Mouse (Mus musculus) heart, embryonic 15.5 days (tissue): Measurements from ENCODE around the gene Col23a1. TPM values are rescaled to one million over a fixed set of nuclear protein-coding genes. Genes with fewer than 3 reads are reported as not detected.

ENCODE experiments used
- ATAC-seq: fragments of 200-750 bp; cut with Nextera tagmentation; replicated peaks from 2 replicates; pipeline ENCODE4 v1.8.0; 2017; ENCODE audit warnings: low read depth, moderate TSS enrichment; ENCODE audit not compliant: insufficient number of reproducible peaks, insufficient read depth, low FRiP score
- H3K27ac ChIP-seq: fragments of 300-500 bp; sonication (generic); 2 replicates; pipeline ENCODE4 v1.5.1; 2015; ENCODE audit warnings: mild to moderate bottlenecking, inconsistent platforms
- H3K27me3 ChIP-seq: fragments of 300-500 bp; sonication (generic); 2 replicates; pipeline ENCODE4 v1.6.1; 2015; ENCODE audit warnings: inconsistent platforms
- H3K36me3 ChIP-seq: fragments of 300-500 bp; sonication (generic); 2 replicates; pipeline ENCODE4 v1.6.1; 2015; ENCODE audit warnings: mild to moderate bottlenecking, inconsistent platforms
- H3K4me1 ChIP-seq: fragments of 300-500 bp; sonication (generic); replicated peaks from 2 replicates; pipeline ENCODE4 v1.6.1; 2015; ENCODE audit warnings: inconsistent platforms
- H3K4me2 ChIP-seq: fragments of 300-500 bp; sonication (generic); 2 replicates; pipeline ENCODE4 v1.6.1; 2015; ENCODE audit warnings: inconsistent platforms, mild to moderate bottlenecking, moderate library complexity
- H3K4me3 ChIP-seq: fragments of 300-500 bp; sonication (generic); 2 replicates; pipeline ENCODE4 v1.5.1; 2015; ENCODE audit warnings: mild to moderate bottlenecking, inconsistent platforms
- H3K9ac ChIP-seq: fragments of 300-500 bp; sonication (generic); 2 replicates; pipeline ENCODE4 v1.6.1; 2015; ENCODE audit warnings: mild to moderate bottlenecking, inconsistent platforms
- H3K9me3 ChIP-seq: fragments of 300-500 bp; sonication (generic); replicated peaks from 2 replicates; pipeline ENCODE4 v1.6.1; 2016; ENCODE audit warnings: inconsistent platforms
- WGBS: fragments of 180-500 bp; shearing (Covaris S2); methylation state at CpG from one replicate; pipeline ENCODE4 v1.1.7; 2015; ENCODE audit warnings: mixed read lengths; 5-methylcytosine and 5-hydroxymethylcytosine counted together
- polyA plus RNA-seq: library from polyadenylated mRNA; unstranded; fragments of >200 nt; fragmentation: Nextera tagmentation; extraction: Ambion mirVana; gene quantifications from 2 replicates; pipeline ENCODE4 v1.2.1, GENCODE M21; 2015

Col23a1 gene
- polyA plus RNA-seq, 1 experiment from 2014 or later, result 7.2 TPM

DNA sequence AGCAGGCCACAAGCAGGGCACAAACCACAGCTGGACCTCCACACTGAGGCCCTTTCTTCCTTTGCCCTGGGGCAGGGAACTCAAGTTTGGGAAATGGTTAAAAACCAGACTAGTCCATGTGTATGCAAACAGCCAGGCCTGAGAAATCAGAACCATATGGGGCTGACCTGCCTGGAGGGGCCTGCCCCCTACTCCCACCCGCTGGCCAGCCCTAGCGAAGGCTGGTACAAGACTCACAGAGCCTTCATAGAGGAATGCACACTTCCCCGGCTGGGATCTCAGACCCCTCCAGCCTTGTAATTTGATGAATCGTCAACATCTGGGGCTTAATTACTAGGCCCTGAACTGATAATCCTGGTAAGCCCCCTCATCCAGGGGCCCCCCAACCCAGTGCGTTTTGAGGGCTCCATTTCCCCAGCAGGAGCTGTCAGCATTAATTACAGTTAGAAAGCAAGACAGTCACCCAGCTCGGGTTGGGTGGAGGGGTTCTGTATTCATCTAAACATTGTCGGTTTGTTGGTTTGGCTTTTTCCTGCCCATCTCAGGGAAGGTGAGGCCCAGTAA, 253.8 kb downstream of the Col23a1 start:
- H3K4me1 ChIP-seq, result no peaks in the 10 kb centered on the region
- no peak overlapping the region for H3K27ac ChIP-seq
- H3K9ac ChIP-seq, result no peak overlapping the region
- no peaks in the 10 kb centered on the region for H3K9me3 ChIP-seq
- WGBS, result 51% methylated on average over 7 of the region's 7 CpGs
- no peaks in the 10 kb centered on the region for H3K27me3 ChIP-seq
- no peaks in the 10 kb centered on the region for H3K36me3 ChIP-seq
- H3K4me3 ChIP-seq, result no peak overlapping the region
- no peak overlapping the region for H3K4me2 ChIP-seq
- ATAC-seq, result no peak

DNA sequence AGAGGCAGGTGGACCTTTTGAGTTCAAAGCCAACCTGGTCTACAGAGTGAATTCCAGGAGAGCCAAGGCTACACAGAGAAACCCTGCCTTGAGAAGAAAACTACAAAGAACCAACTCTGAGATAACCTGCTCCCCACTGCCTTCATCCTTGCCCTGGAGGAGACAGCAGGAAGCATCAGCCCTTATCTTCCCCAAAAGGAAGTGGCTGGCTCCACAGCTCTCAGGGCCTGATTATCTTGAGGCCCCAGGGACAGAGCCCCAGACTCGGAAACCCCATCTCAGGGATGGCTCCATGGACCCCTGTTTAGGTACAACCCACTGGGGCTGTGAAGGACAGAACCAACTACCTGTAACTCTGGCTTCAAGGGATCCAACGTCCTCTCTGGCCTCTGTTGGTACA, 254.7 kb downstream of the Col23a1 start:
- no peak overlapping the region for H3K9ac ChIP-seq
- ATAC-seq, result no peak
- H3K27me3 ChIP-seq, result no peaks in the 10 kb centered on the region
- WGBS, result 46% methylated on average over 2 of the region's 2 CpGs
- no peaks in the 10 kb centered on the region for H3K9me3 ChIP-seq
- H3K27ac ChIP-seq, result no peak overlapping the region
- H3K4me3 ChIP-seq, result no peak overlapping the region
- no peak overlapping the region for H3K4me2 ChIP-seq
- no peaks in the 10 kb centered on the region for H3K36me3 ChIP-seq
- H3K4me1 ChIP-seq, result no peaks in the 10 kb centered on the region

DNA sequence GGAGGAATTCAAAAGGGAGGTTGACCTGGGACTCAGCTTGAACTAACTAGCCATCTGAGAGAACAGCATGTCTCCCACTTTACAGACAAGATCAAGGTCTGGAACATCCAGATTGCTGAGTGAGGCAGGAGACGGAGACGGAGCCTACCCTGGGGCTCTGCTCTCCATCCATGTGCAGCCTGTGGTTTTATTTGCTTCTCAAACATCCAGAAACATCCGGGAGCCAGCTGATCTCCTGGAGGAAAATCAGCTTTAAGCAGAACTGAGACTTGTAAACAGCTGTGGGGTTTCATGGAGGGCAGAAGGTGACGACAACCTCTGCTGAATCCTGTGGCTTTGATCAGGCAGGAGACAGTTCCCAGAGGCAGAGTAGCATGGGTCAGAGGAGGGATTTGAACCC, 256.1 kb downstream of the Col23a1 start:
- Histone ChIP-seq H3K9me3 (no peaks in the 10 kb centered on the region), H3K9ac (no peak overlapping the region), H3K27me3 (no peaks in the 10 kb centered on the region), H3K4me3 (no peak overlapping the region), H3K4me1 (peaks cover 2% of the 10 kb centered on the region), H3K36me3 (no peaks in the 10 kb centered on the region), H3K27ac (no peak overlapping the region), H3K4me2 (no peak overlapping the region)
- no peak for ATAC-seq
- WGBS, result 54% methylated on average over 4 of the region's 4 CpGs

DNA sequence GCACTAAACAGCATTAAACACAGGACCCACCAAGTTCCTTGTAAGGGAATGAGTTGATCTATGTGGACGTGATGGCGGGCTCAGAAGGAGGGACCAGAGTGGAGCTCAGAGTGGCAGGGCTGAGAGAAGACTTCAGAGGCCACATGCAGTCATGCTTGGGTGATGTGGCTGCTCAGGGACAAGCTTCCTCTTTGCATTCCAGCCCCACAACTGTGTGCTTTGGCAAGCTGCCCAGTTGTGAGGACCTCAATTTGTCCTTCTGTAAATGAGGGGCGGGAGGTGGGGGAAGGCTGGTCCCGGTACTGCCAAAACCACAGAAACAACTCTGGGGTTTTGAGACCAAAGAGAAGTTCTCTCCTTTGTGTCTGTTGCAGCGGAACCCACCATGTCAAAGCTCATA, 261.5 kb downstream of the Col23a1 start:
- Histone ChIP-seq H3K4me2 (no peak overlapping the region), H3K27ac (no peak overlapping the region), H3K4me3 (no peak overlapping the region), H3K4me1 (peaks cover 9% of the 10 kb centered on the region), H3K27me3 (no peaks in the 10 kb centered on the region), H3K9ac (no peak overlapping the region), H3K36me3 (no peaks in the 10 kb centered on the region), H3K9me3 (no peaks in the 10 kb centered on the region)
- 40% methylated on average over 5 of the region's 5 CpGs for WGBS
- ATAC-seq, result peak; percentile 61; the same call in 1 of the 2 replicates

DNA sequence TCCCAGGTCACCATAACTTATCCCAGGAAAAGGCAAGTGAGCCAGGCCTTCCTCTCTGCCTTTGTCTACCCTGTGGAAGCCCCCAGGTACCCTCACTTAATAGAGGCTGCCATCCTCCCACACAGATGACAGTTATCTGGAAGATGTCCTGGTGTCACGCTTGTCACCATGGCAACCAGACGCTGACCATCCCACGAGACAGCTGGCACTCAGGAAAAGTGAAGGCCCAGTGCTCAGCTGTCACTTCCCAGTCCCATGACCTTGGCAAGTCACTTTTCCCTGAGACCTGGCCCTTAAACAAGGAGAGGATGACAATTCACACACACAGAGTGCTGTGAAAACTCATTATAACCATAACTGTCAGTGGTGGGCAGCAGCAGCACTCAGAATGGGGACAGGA, 262.4 kb downstream of the Col23a1 start:
- Histone ChIP-seq H3K4me2 (no peak overlapping the region), H3K27ac (no peak overlapping the region), H3K36me3 (no peaks in the 10 kb centered on the region), H3K9me3 (no peaks in the 10 kb centered on the region), H3K9ac (no peak overlapping the region), H3K27me3 (no peaks in the 10 kb centered on the region), H3K4me1 (peaks cover 9% of the 10 kb centered on the region), H3K4me3 (no peak overlapping the region)
- 59% methylated on average over 3 of the region's 3 CpGs for WGBS
- no peak for ATAC-seq

DNA sequence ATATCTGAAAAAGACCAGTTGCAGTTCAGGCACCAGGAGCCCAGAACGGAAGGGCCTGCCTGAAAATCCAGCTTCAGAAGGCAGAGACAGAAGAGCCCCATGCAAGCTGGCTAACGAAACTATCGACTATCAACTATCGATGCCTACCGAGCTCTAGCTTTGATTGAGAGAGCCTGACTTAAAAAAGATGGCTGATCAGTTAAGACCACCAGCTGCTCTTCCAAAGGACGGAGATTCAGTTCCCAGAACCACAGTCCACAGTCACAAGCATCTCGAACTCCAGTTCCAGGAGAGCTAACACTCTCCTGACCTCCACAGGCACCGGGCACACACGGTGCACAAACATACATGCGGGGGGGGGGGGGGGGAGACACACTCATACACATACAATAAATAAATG, 264.9 kb downstream of the Col23a1 start:
- no peak overlapping the region for H3K4me2 ChIP-seq

DNA sequence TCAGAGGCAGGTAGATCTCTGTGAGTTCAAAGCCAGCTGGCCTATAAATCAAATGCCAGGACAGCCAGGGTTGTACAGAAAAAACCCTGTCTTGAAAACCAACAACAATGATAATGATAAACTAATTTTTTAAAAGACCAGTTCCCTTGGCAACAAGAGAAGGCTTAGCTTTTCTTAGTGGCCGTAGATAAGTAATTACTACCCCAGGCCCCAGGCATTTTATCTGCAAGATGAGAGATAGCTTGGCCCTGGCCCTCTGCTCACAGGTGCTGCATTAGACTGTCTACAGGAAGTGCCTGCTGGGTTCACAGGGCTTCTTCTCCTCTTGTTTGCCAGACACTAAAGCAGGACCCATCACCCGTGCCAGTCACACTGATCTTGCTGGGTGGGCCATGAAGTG, 265.3 kb downstream of the Col23a1 start:
- WGBS, result 44% methylated on average over 2 of the region's 2 CpGs
- no peak overlapping the region for H3K4me3 ChIP-seq
- ATAC-seq, result no peak
- H3K36me3 ChIP-seq, result no peaks in the 10 kb centered on the region
- no peaks in the 10 kb centered on the region for H3K27me3 ChIP-seq
- H3K9ac ChIP-seq, result no peak overlapping the region
- no peak overlapping the region for H3K4me2 ChIP-seq
- H3K27ac ChIP-seq, result no peak overlapping the region
- peaks cover 9% of the 10 kb centered on the region for H3K4me1 ChIP-seq
- H3K9me3 ChIP-seq, result no peaks in the 10 kb centered on the region

More for the DNA sequence above, 264.9 kb downstream of the Col23a1 start:
- Histone ChIP-seq H3K36me3 (no peaks in the 10 kb centered on the region), H3K9ac (no peak overlapping the region), H3K9me3 (no peaks in the 10 kb centered on the region), H3K27me3 (no peaks in the 10 kb centered on the region), H3K4me1 (peaks cover 9% of the 10 kb centered on the region), H3K27ac (no peak overlapping the region), H3K4me3 (no peak overlapping the region)
- 64% methylated on average over 9 of the region's 10 CpGs for WGBS
- no peak for ATAC-seq

DNA sequence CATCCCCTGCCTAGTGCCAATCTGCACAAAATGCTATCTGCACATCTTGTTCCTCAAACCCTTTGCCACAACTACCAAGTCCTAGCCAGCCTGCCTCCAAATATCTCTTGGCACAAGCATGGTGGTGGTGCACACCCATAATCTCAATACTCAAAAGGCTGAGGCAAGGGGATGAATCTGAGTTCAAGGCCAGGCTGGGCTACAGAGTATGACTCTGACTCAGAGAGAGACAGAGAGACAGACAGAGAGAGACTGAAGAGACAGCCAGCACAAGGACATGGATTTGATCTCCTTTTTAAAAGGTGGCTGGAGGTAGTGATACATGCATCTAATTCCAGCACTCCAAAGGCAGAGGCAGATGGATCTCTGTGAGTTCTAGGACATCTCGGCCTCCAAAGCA, 273.6 kb downstream of the Col23a1 start:
- H3K4me1 ChIP-seq, result no peaks in the 10 kb centered on the region
- H3K9me3 ChIP-seq, result no peaks in the 10 kb centered on the region
- no peaks in the 10 kb centered on the region for H3K27me3 ChIP-seq
- no peak overlapping the region for H3K4me3 ChIP-seq
- ATAC-seq, result no peak
- H3K4me2 ChIP-seq, result no peak overlapping the region
- 81% methylated on average over 1 of the region's 1 CpGs for WGBS
- H3K9ac ChIP-seq, result no peak overlapping the region
- H3K36me3 ChIP-seq, result no peaks in the 10 kb centered on the region
- H3K27ac ChIP-seq, result no peak overlapping the region

DNA sequence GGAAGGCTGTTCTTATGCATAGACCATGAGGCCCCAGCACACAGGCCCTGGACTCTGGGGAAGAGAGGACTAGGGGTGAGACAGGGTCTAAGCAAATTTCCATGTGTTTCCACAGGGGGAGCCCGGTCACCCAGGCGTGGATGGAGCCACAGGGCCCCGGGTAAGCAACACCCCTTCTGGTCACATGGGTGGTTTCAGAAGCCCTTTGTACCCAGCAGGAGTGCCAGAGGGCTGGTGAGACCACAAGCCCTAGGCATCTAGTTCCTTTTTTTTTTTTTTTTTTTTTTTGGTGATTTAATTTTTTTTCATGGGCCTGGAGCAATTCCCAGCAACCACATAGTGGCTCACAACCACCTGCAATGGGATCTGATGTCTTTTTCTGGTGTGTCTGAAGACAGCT, 275.3 kb downstream of the Col23a1 start:
- no peak for ATAC-seq

DNA sequence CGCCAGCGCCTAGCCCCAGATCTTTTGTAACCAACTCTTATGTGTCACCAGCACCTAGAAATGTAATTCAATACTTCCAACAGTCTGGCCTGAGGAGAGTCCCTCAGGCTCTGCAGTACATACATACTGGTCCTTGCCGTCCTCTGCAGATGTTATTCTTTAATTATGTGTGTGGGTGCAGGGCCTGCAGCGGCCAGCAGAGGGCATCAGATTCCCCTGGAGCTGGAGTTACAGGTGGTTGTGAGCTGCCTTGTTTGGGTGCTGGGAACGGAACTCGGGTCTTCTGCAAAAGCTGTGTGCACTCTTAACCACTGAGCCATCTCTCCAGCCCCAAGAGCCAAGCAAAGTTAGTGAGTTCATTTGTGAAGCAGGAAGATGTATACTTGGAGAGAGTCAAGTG, 276.2 kb downstream of the Col23a1 start:
- no peaks in the 10 kb centered on the region for H3K36me3 ChIP-seq
- WGBS, result 86% methylated on average over 6 of the region's 6 CpGs
- H3K9ac ChIP-seq, result no peak overlapping the region
- no peaks in the 10 kb centered on the region for H3K27me3 ChIP-seq
- H3K4me3 ChIP-seq, result no peak overlapping the region
- no peak overlapping the region for H3K27ac ChIP-seq
- no peaks in the 10 kb centered on the region for H3K4me1 ChIP-seq
- no peak overlapping the region for H3K4me2 ChIP-seq
- ATAC-seq, result no peak
- H3K9me3 ChIP-seq, result no peaks in the 10 kb centered on the region

More for the DNA sequence above, 275.3 kb downstream of the Col23a1 start:
- Histone ChIP-seq H3K9me3 (no peaks in the 10 kb centered on the region), H3K27me3 (no peaks in the 10 kb centered on the region), H3K4me1 (no peaks in the 10 kb centered on the region), H3K4me2 (no peak overlapping the region), H3K36me3 (no peaks in the 10 kb centered on the region), H3K9ac (no peak overlapping the region), H3K4me3 (no peak overlapping the region), H3K27ac (no peak overlapping the region)
- WGBS, result 45% methylated on average over 3 of the region's 3 CpGs

DNA sequence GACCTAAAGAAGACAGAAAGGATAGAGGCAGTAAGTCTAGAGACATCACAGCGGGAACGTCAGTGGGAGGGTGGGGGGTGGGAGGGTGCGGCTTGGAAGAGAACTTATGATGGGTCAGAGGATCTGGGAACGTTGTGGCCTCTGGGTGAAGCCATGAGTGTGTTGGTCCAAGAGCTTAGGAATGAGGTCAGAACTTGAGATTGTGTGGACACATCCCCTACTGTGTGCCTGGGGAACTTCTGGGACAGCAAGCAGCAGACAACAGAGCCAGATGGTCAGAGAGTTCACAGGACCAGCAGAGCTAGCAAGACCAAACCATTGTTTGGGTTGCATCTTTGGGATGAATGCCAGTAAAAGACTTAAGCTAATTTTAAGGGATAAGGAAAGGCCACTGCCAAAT, 279.1 kb downstream of the Col23a1 start:
- Histone ChIP-seq H3K4me2 (no peak overlapping the region), H3K4me1 (no peaks in the 10 kb centered on the region), H3K27me3 (no peaks in the 10 kb centered on the region), H3K9me3 (no peaks in the 10 kb centered on the region), H3K27ac (no peak overlapping the region), H3K36me3 (no peaks in the 10 kb centered on the region), H3K9ac (no peak overlapping the region), H3K4me3 (no peak overlapping the region)
- 77% methylated on average over 4 of the region's 4 CpGs for WGBS
- no peak for ATAC-seq

DNA sequence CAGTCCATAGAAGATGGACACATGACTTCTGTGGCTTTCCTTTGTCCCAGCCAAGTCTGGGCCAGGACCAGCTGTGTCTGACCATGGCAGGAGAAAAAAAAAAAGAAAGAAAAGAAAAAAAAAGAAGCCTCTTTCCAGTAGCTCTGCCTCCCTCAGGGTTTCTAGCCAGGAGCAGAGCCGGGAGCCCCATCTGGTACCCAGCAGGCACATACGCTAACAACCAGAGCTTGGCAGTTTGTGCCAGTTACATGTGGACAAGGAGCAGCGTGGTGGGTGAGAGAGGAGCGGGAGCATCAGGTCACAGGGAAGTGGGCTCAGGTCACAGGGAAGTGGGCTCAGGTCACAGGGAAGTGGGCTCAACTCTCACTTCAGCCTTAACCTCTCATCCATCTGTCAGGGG, 286.7 kb downstream of the Col23a1 start:
- Histone ChIP-seq H3K9ac (no peak overlapping the region), H3K9me3 (no peaks in the 10 kb centered on the region), H3K27me3 (no peaks in the 10 kb centered on the region), H3K4me3 (no peak overlapping the region), H3K36me3 (no peaks in the 10 kb centered on the region), H3K27ac (no peak overlapping the region), H3K4me2 (no peak overlapping the region), H3K4me1 (no peaks in the 10 kb centered on the region)
- WGBS, result 81% methylated on average over 4 of the region's 4 CpGs
- ATAC-seq, result no peak
